Comparison of ENCODE assay signal across 7 mouse cellular contexts in genomic region chr2:70660887-70661714, GRCm38 (mm10). TPM values are rescaled to one million over a fixed set of nuclear protein-coding genes. Genes with fewer than 3 reads are reported as not detected.
DNase-seq lines count a peak whose midpoint lies in the region; ATAC-seq lines count a peak whose summit lies in the region.

Gene Gorasp2 (plus strand): TSS chr2:70661576.

- no peaks in the 10 kb centered on the region for H3K9me3 ChIP-seq in embryonic facial prominence, embryonic 12.5 days
- H3K9me3 ChIP-seq in limb, embryonic 11.5 days (ENCODE audit: control insufficient read depth, low read length), result no peaks in the 10 kb centered on the region
- no peaks in the 10 kb centered on the region for H3K9me3 ChIP-seq in midbrain, embryonic 14.5 days (ENCODE audit: control insufficient read depth, low read length)

- peaks cover 16% of the 10 kb centered on the region for H3K4me1 ChIP-seq in embryonic facial prominence, embryonic 12.5 days
- no peaks in the 10 kb centered on the region for H3K4me1 ChIP-seq in limb, embryonic 11.5 days (ENCODE audit: control insufficient read depth, insufficient read depth, low read length)
- H3K4me1 ChIP-seq in midbrain, embryonic 14.5 days (ENCODE audit: control insufficient read depth, insufficient read depth, low read length), result peaks cover 11% of the 10 kb centered on the region

- peak within 1 kb of the TSS; percentile 93 for H3K4me3 ChIP-seq in embryonic facial prominence, embryonic 12.5 days
- H3K4me3 ChIP-seq in limb, embryonic 11.5 days (ENCODE audit: low read depth, low read length), result peak within 1 kb of the TSS; percentile 87
- H3K4me3 ChIP-seq in midbrain, embryonic 14.5 days (replicated peaks; ENCODE audit: low read depth, low read length), result peak within 1 kb of the TSS; percentile 90

- peak; percentile 93 for ATAC-seq in embryonic facial prominence, embryonic 12.5 days (ENCODE audit: insufficient number of reproducible peaks, insufficient read depth, low FRiP score, low TSS enrichment)
- peak; percentile 96 for ATAC-seq in limb, embryonic 11.5 days (ENCODE audit: insufficient number of reproducible peaks, low FRiP score, low TSS enrichment, low read depth)
- peak; percentile 96 for ATAC-seq in midbrain, embryonic 14.5 days (ENCODE audit: low FRiP score, low TSS enrichment)

- peak within 1 kb of the TSS; percentile 83 for H3K4me2 ChIP-seq in embryonic facial prominence, embryonic 12.5 days (replicated peaks)
- peak within 1 kb of the TSS; percentile 69 for H3K4me2 ChIP-seq in limb, embryonic 11.5 days (ENCODE audit: low read depth, severe bottlenecking)
- peak within 1 kb of the TSS; percentile 78 for H3K4me2 ChIP-seq in midbrain, embryonic 14.5 days (ENCODE audit: low read length)

- no peaks in the 10 kb centered on the region for H3K36me3 ChIP-seq in embryonic facial prominence, embryonic 12.5 days
- no peaks in the 10 kb centered on the region for H3K36me3 ChIP-seq in limb, embryonic 11.5 days (ENCODE audit: control insufficient read depth, insufficient read depth, low read length)
- no peaks in the 10 kb centered on the region for H3K36me3 ChIP-seq in midbrain, embryonic 14.5 days (ENCODE audit: control insufficient read depth, insufficient read depth, low read length)

- WGBS in embryonic facial prominence, embryonic 12.5 days, result under 1% methylated on average over 63 of the region's 64 CpGs
- 1% methylated on average over 57 of the region's 64 CpGs for WGBS in limb, embryonic 11.5 days
- WGBS in midbrain, embryonic 14.5 days, result 1% methylated on average over 64 of the region's 64 CpGs

- DNase-seq in adrenal gland, postnatal 25 days, result peak; percentile 96
- peak; percentile 99 for DNase-seq in heart, adult 11 months
- DNase-seq in kidney, adult 18-20 months, result peak; percentile 96
- DNase-seq in limb, embryonic 11.5 days (ENCODE audit: low spot score), result peak; percentile 97
- peak; percentile 98 for DNase-seq in midbrain, embryonic 14.5 days
- peak; percentile 94 to 97 for DNase-seq in spleen, adult 18-20 months

- peak within 1 kb of the TSS; percentile 84 for H3K27ac ChIP-seq in embryonic facial prominence, embryonic 12.5 days
- peak within 1 kb of the TSS; percentile 87 for H3K27ac ChIP-seq in limb, embryonic 11.5 days (replicated peaks; ENCODE audit: low read depth, low read length)
- H3K27ac ChIP-seq in midbrain, embryonic 14.5 days (replicated peaks; ENCODE audit: low read depth, low read length), result peak within 1 kb of the TSS; percentile 89

- no peaks in the 10 kb centered on the region for H3K27me3 ChIP-seq in embryonic facial prominence, embryonic 12.5 days
- H3K27me3 ChIP-seq in limb, embryonic 11.5 days (ENCODE audit: control insufficient read depth, insufficient read depth, low read length), result no peaks in the 10 kb centered on the region
- H3K27me3 ChIP-seq in midbrain, embryonic 14.5 days (ENCODE audit: control insufficient read depth, insufficient read depth, low read length), result no peaks in the 10 kb centered on the region

- H3K9ac ChIP-seq in embryonic facial prominence, embryonic 12.5 days, result peak within 1 kb of the TSS; percentile 93
- H3K9ac ChIP-seq in limb, embryonic 11.5 days (ENCODE audit: low read length), result peak within 1 kb of the TSS; percentile 96
- peak within 1 kb of the TSS; percentile 91 for H3K9ac ChIP-seq in midbrain, embryonic 14.5 days (replicated peaks; ENCODE audit: low read length)

RNA-seq across cellular contexts. Expression of gene Gorasp2, which starts in this region (rescaled TPM):
- 102 and 108 TPM in 2 replicates for total RNA-seq in adrenal gland, postnatal 25 days (2021)
- 149 and 150 TPM in 2 replicates for polyA plus RNA-seq in embryonic facial prominence, embryonic 12.5 days (2016; fragmentation: Nextera tagmentation; extraction: Ambion mirVana)
- polyA plus RNA-seq in limb, embryonic 11.5 days (2014; fragmentation: Nextera tagmentation; extraction: Ambion mirVana), result 172 and 176 TPM in 2 replicates
- polyA plus RNA-seq in midbrain, embryonic 14.5 days (2014; fragmentation: Nextera tagmentation; extraction: Ambion mirVana), result 114 and 143 TPM in 2 replicates

Comparison
In these comparisons a context has a peak if more than half of its experiments do, and no peak if none do; other contexts are left out.
1. Peak in every context shown above with its lines: DNase-seq, ATAC-seq, H3K4me3 ChIP-seq and H3K27ac ChIP-seq.